Mouse (Mus musculus) limb, embryonic 14.5 days (tissue): ENCODE data around the gene Gm5938. TPM values are rescaled to one million over a fixed set of nuclear protein-coding genes. Genes with fewer than 3 reads are reported as not detected.

ENCODE experiments used
- ATAC-seq: fragments of 200-750 bp; cut with Nextera tagmentation; 2 replicates; pipeline ENCODE4 v1.8.0; 2017; ENCODE audit warnings: low read depth, moderate number of reproducible peaks, moderate TSS enrichment; ENCODE audit not compliant: low FRiP score
- DNase-seq: peaks from one replicate; pipeline ENCODE4 v3.0.0-alpha.2; 2015; ENCODE audit warnings: low spot score
- H3K27ac ChIP-seq: fragments of 300-500 bp; sonication (generic); replicated peaks from 2 replicates; pipeline ENCODE4 v1.5.1; 2014; ENCODE audit warnings: low read depth, mild to moderate bottlenecking, low read length, moderate library complexity, mixed read lengths
- H3K27me3 ChIP-seq: fragments of 300-500 bp; sonication (generic); 2 replicates; pipeline ENCODE4 v1.6.1; 2014; ENCODE audit warnings: low read length, mixed read lengths; ENCODE audit not compliant: control insufficient read depth, insufficient read depth
- H3K36me3 ChIP-seq: fragments of 300-500 bp; sonication (generic); 2 replicates; pipeline ENCODE4 v1.6.1; 2014; ENCODE audit warnings: mild to moderate bottlenecking, low read length, moderate library complexity, mixed read lengths; ENCODE audit not compliant: control insufficient read depth, insufficient read depth
- H3K4me1 ChIP-seq: fragments of 300-500 bp; sonication (generic); 2 replicates; pipeline ENCODE4 v1.6.1; 2014; ENCODE audit warnings: antibody characterized with exemption, low read length, mixed read lengths; ENCODE audit not compliant: control insufficient read depth, insufficient read depth
- H3K4me2 ChIP-seq: fragments of 300-500 bp; sonication (generic); replicated peaks from 2 replicates; pipeline ENCODE4 v1.6.1; 2014; ENCODE audit warnings: low read depth, mild to moderate bottlenecking, low read length, moderate library complexity; ENCODE audit not compliant: severe bottlenecking
- H3K4me3 ChIP-seq: fragments of 300-500 bp; sonication (generic); replicated peaks from 2 replicates; pipeline ENCODE4 v1.5.1; 2014; ENCODE audit warnings: low read length
- H3K9ac ChIP-seq: fragments of 300-500 bp; sonication (generic); 2 replicates; pipeline ENCODE4 v1.6.1; 2014; ENCODE audit warnings: mild to moderate bottlenecking, low read depth, low read length, moderate library complexity; ENCODE audit not compliant: severe bottlenecking
- H3K9me3 ChIP-seq: fragments of 300-500 bp; sonication (generic); 2 replicates; pipeline ENCODE4 v1.6.1; 2016; ENCODE audit warnings: low read length; ENCODE audit not compliant: control insufficient read depth
- POLR2A ChIP-seq: fragments of 200-500 bp; IDR thresholded peaks from 2 replicates; pipeline ENCODE4 v1.8.0; 2012; ENCODE audit warnings: inconsistent platforms, mild to moderate bottlenecking, moderate library complexity, borderline replicate concordance; ENCODE audit not compliant: insufficient read depth, insufficient read length; ENCODE audit errors: extremely low read depth
- WGBS: fragments of 180-500 bp; shearing (Covaris S2); extraction: QIAGEN DNeasy Blood & Tissue Kit; methylation state at CpG from one replicate; pipeline ENCODE4 v1.1.7; 2014; 5-methylcytosine and 5-hydroxymethylcytosine counted together
- polyA plus RNA-seq, 2 experiments: library from polyadenylated mRNA; depleted of rRNA in 1 of 2; stranded (reverse) in 1 of 2; unstranded in 1 of 2; fragments of >200 nt; fragmentation: Nextera tagmentation in 1 of 2; extraction: Ambion mirVana in 1 of 2; gene quantifications; 2 replicates each; pipeline versions ENCODE4 v1.2.1 to v1.2.3; 2012 to 2014

Gm5938 gene
- polyA plus RNA-seq (2012; rRNA removed), result not detected in 2 replicates
- polyA plus RNA-seq (2014; fragmentation: Nextera tagmentation; extraction: Ambion mirVana), result not detected in 2 replicates

GRCm38 (mm10) chrX:78125167-78125566 lies at the start of gene Gm5938:
Gm5938 (plus strand) TSS chrX:78125467.
- Histone ChIP-seq H3K36me3 (no peaks in the 10 kb centered on the region), H3K4me1 (no peaks in the 10 kb centered on the region), H3K9ac (no peak within 1 kb of the TSS), H3K27me3 (no peaks in the 10 kb centered on the region), H3K4me3 (no peak within 1 kb of the TSS), H3K9me3 (no peaks in the 10 kb centered on the region), H3K4me2 (no peak within 1 kb of the TSS), H3K27ac (no peak within 1 kb of the TSS)
- no peak for TF ChIP-seq POLR2A
- 61% methylated on average over 1 of the region's 1 CpGs for WGBS
- no peak for DNase-seq
- ATAC-seq, result no peak

- no peak within 1 kb of the TSS for H3K4me2 ChIP-seq
- no peaks in the 10 kb centered on the region for H3K36me3 ChIP-seq
- no peak for TF ChIP-seq POLR2A
- no peak within 1 kb of the TSS for H3K27ac ChIP-seq
- no peak within 1 kb of the TSS for H3K4me3 ChIP-seq
- no peaks in the 10 kb centered on the region for H3K4me1 ChIP-seq
- H3K27me3 ChIP-seq, result no peaks in the 10 kb centered on the region
- H3K9ac ChIP-seq, result no peak within 1 kb of the TSS
- no peaks in the 10 kb centered on the region for H3K9me3 ChIP-seq
- DNase-seq (no peak), ATAC-seq (no peak)
Measured at GRCm38 (mm10) chrX:78091274-78091673, 34.0 kb upstream of the Gm5938 start, which contains the start of gene Obp1a. Obp1a (minus strand) TSS chrX:78091374.

Other genes with a start within 250 kb of the Gm5938 start
- not detected in 2 replicates for gene 5430402E10Rik, start 200.4 kb upstream of the Gm5938 start, polyA plus RNA-seq (2012; rRNA removed)
- not detected in 2 replicates for gene 5430402E10Rik, start 200.4 kb upstream of the Gm5938 start, polyA plus RNA-seq (2014; fragmentation: Nextera tagmentation; extraction: Ambion mirVana)
- gene Obp1a, start 34.1 kb upstream of the Gm5938 start, polyA plus RNA-seq (2012; rRNA removed), result not detected in 2 replicates
- not detected in 2 replicates for gene Obp1a, start 34.1 kb upstream of the Gm5938 start, polyA plus RNA-seq (2014; fragmentation: Nextera tagmentation; extraction: Ambion mirVana)
- not detected in 2 replicates for gene Obp1b, start 61.3 kb downstream of the Gm5938 start, polyA plus RNA-seq (2012; rRNA removed)
- not detected in 2 replicates for gene Obp1b, start 61.3 kb downstream of the Gm5938 start, polyA plus RNA-seq (2014; fragmentation: Nextera tagmentation; extraction: Ambion mirVana)
- not detected in 2 replicates for gene Gm14743, start 120.5 kb downstream of the Gm5938 start, polyA plus RNA-seq (2012; rRNA removed)
- not detected in 2 replicates for gene Gm14743, start 120.5 kb downstream of the Gm5938 start, polyA plus RNA-seq (2014; fragmentation: Nextera tagmentation; extraction: Ambion mirVana)
- gene 4930480E11Rik, start 244.2 kb downstream of the Gm5938 start, polyA plus RNA-seq (2012; rRNA removed), result not detected in 2 replicates
- not detected in 2 replicates for gene 4930480E11Rik, start 244.2 kb downstream of the Gm5938 start, polyA plus RNA-seq (2014; fragmentation: Nextera tagmentation; extraction: Ambion mirVana)